Mouse (Mus musculus) skeletal muscle tissue, adult 2 months (tissue): Measurements from ENCODE around the gene Mfsd10.
"Not testable (repeated sequence)": the region's sequence is repeated elsewhere in the genome, so short reads cannot be mapped to it uniquely, and the experiment has no call there.

Experiments
- DNase-seq: peaks from one replicate; pipeline ENCODE4 v3.0.0-alpha.2; 2012; ENCODE audit warnings: low read depth, low spot score

Mfsd10 gene

DNA sequence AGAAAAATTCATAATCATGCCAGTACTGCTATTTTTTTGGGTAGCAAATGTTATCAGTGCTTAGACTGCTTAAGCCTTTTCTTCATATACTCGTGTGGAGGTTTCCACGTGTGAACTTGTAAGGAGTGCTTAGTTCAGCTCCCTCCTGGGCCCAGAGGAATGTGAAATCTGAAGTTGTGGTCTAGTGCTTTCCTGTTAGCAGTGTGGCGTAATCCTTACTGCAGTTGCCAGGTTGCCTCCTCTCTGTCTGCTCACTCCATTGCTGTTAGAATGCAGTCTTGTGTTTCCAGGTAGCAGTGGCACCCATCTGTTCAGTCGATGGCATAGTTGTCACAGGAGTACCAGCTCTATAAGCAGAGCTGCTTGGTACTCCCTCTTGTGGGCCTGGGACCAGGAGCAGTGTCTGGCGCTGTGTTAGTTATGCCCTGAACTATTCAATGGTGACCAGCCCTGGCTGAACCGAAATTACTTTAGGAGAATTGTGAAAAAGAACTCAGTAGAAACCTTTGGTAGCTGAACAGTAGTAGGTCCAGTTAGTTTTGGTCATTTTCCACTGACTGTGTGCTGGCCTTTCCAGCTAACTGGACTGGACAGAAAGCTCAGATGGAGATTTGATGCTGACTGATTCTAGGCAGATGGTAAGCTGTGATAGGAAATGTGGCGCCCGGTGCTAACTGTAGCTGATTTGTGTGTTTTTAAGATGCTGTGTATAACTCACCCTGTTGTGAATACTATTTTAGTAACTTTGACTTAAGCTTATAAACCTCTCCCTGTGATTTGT is 29.7 kb downstream of the Mfsd10 start:
- DNase-seq, result no peak

DNA sequence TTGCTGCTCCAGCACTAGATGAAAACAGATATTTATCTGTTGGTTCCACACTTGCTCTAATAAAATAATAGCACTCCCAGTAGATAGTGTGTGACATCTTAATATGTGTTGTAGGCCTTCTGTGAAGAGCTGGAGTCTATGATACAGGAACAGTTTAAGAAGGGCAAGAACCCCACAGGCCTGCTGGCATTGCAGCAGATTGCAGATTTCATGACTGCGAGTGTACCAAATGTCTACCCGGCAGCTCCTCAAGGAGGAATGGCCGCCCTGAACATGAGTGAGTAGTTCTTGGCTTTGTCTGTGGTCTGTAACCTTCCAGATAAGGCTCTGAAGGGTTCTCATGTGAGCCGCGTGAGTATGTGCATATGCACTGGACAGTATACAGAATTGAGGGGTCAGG is 32.4 kb downstream of the Mfsd10 start:
- DNase-seq, result no peak

DNA sequence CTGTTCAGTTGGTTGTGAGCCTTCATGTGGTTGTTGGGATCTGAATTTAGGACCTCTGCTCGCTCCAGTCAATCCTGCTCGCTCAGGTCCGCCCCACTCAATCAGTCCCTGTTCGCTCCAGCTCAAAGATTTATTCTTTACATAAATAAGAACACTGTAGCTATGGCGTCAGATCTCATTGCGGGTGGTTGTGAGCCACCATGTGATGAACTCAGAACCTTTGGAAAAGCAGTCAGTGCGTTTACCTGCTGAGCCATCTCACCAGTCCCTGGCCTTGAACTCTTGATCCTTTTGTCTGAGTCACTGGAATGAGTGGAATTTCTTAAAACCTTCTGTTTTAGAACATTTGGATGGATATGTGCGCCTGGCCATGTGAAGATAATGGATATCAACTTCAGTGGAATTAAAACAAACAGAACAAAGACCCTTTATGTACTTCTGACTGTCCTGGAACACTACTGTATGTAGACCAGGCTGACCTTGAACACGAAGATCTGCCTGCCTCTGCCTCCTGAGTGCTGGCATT is 43.7 kb downstream of the Mfsd10 start:
- no peak for DNase-seq

DNA sequence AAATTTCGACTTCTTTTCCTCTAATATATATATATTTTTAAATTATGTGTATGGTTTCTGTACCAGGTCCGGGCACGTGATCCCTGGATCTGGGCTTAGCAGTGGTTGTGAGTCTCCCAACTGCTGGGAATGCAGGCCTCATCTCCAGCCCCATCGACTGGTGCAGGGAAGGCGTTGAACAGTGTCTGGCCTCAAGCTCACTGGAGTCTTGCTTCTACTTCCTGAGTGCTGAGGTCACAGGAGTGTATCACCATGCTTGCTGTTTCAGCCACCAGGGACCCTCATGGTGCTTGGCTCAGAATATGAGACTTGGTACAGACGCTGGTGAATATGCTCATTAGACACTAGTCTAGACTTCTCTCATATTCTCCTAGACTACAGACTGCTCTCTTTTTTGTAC is 44.3 kb downstream of the Mfsd10 start:
- no peak for DNase-seq

DNA sequence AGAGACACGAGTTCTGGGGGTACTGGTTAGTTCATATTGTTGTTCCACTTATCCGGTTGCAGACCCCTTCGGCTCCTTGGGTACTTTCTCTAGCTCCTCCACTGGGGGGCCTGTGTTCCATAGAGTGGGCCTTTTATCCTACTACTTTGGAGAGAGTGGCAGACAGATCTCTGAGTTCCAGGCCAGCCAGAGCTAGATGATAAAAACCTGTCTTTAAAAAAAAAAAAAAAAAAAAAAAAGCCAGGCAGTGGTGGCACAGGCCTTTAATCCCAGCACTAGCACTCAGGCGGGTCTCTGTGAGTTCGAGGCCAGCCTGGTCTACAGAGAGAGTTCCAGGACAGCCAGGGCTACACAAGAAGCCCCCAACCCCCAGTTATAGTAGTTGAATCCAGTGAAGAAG is 44.8 kb downstream of the Mfsd10 start:
- not testable (repeated sequence) for DNase-seq

DNA sequence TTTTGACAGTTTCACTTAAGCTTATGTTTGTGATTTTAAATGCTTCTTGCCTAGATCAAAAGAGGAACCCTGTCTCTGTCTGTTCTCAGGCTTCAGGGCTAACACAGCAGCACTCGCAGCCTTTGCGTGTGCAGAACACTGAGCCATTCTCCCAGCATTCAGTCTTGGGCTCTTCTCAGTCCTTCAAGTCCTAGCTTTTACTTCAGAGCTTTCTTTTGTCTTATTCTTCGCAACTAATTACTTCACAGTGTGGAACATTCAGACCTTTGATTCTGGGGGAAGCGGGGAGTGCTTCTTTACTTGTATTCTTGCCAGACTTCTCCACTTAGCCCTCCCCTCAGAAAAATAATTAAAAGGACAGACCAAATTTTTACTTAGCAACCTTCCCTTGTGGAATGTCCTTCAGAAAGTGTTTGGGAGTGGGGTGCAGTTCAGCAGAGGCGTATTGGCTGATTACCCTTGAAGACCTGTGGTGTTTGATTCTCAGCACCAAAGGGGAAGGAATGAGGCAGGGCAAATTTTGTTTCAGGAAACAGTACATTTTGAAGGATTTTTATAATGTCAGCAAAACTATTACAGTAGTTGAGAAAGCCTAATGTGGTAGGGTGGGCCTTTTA is 45.5 kb downstream of the Mfsd10 start:
- no peak for DNase-seq

DNA sequence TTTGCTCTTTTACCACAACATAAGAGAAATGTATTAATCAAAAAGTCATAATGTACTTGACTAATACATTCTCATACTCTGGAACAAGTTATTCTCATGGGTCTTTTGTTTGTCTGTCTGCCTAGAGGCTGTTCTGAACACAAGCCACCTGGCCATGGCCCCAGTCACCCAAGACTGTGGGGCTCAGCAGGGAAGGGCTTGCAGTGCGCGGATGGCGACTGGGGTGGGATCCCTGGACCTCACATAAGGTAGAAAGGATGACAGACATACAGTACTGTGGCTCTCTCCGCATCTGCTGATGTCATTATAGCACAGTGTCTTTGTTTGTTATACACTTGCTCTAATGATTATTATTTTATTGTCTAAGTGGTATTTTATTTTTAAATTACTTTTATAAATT is 46.3 kb downstream of the Mfsd10 start:
- no peak for DNase-seq

DNA sequence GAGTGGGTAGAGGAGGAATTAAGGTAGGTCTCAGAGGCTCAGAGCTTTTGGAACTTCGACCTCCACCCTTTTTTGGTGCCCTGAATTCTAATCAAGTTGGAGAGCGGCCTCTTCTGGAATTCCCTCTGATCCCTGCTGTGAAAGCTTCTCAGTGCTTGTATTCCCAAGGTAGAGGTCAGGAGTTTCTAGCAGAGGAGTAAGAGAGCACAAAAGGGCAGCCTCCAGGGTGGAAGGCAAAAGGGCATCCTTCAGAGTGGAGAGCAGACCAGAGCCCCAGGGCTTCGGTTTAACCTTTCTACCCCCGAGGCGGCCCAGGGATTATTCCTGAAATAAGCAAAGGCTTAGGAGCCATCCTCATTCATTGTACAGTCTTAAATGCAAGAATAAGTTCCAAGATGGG is 47.0 kb downstream of the Mfsd10 start:
- DNase-seq, result no peak

DNA sequence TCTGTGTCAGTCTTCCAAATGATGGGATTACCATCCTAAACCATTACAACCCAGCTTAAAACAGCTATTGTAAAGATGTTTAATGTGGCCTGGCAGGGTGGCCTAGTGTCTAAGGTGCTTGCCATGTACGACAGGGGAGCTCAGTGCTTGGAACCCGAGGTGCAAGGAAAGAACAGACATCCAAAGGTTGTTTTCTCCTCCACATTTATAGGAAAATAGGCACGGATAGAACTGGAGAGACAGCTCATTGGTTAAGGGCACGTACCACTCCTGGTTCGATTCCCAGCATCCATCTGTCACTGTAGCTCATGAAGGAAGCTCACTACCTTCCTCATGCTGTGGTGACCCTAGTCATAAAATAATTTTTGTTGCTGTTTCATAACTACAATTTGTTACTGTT is 49.1 kb downstream of the Mfsd10 start:
- no peak for DNase-seq

DNA sequence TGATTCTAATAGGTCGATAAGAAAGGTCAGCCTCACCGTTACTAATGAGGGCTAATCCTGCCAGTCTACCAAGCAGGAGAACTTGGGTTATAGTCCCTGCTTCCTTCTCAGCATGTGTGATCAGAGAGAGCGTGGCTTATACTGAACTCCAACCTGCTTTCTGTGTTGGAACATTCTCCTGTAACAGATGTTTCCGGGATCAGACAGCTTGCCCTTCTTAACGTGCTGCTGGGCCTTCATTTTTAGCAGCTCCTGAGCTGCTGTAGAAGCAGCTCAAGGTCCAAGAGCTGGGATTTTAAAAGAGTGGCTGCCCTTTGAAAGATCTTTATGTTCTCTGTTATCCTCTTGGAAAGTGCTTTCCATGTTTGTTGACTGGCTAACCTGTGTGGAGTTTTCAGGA is 51.8 kb downstream of the Mfsd10 start:
- no peak for DNase-seq
